Mouse (Mus musculus) lung, postnatal 0 days (tissue): Measurements from ENCODE around the gene Anxa5. TPM values are rescaled to one million over a fixed set of nuclear protein-coding genes. Genes with fewer than 3 reads are reported as not detected.

ENCODE experiments used
- ATAC-seq: fragments of 200-750 bp; cut with Nextera tagmentation; 2 replicates; pipeline ENCODE4 v1.8.0; 2017; ENCODE audit warnings: moderate library complexity
- DNase-seq: peaks from one replicate; pipeline ENCODE4 v3.0.0-alpha.2; 2016; ENCODE audit warnings: low spot score
- H3K27ac ChIP-seq: fragments of 300-500 bp; sonication (generic); 2 replicates; pipeline ENCODE4 v1.5.1; 2014; ENCODE audit warnings: antibody characterized with exemption, mild to moderate bottlenecking, low read length, mixed read lengths
- H3K27me3 ChIP-seq: fragments of 300-500 bp; sonication (generic); replicated peaks from 2 replicates; pipeline ENCODE4 v1.6.1; 2014; ENCODE audit warnings: low read length, mixed read lengths; ENCODE audit not compliant: insufficient read depth
- H3K36me3 ChIP-seq: fragments of 300-500 bp; sonication (generic); 2 replicates; pipeline ENCODE4 v1.6.1; 2014; ENCODE audit warnings: low read length, mixed read lengths; ENCODE audit not compliant: insufficient read depth
- H3K4me1 ChIP-seq: fragments of 300-500 bp; sonication (generic); 2 replicates; pipeline ENCODE4 v1.6.1; 2014; ENCODE audit warnings: antibody characterized with exemption, low read depth, low read length, mixed read lengths; ENCODE audit not compliant: insufficient read depth
- H3K4me2 ChIP-seq: fragments of 300-500 bp; sonication (generic); replicated peaks from 2 replicates; pipeline ENCODE4 v1.6.1; 2014; ENCODE audit warnings: low read depth, mild to moderate bottlenecking, low read length, moderate library complexity, mixed read lengths
- H3K4me3 ChIP-seq: fragments of 300-500 bp; sonication (generic); 2 replicates; pipeline ENCODE4 v1.5.1; 2014; ENCODE audit warnings: low read depth, low read length
- H3K9ac ChIP-seq: fragments of 300-500 bp; sonication (generic); replicated peaks from 2 replicates; pipeline ENCODE4 v1.6.1; 2014; ENCODE audit warnings: low read depth, mild to moderate bottlenecking
- H3K9me3 ChIP-seq: fragments of 300-500 bp; sonication (generic); 2 replicates; pipeline ENCODE4 v1.6.1; 2016; ENCODE audit warnings: low read length, mixed read lengths
- CTCF ChIP-seq: IDR thresholded peaks from 2 replicates; pipeline ENCODE4 v1.5.1; 2016; ENCODE audit warnings: antibody characterized with exemption, mild to moderate bottlenecking
- EP300 ChIP-seq: IDR thresholded peaks from 2 replicates; pipeline ENCODE4 v1.6.1; 2016; ENCODE audit warnings: antibody characterized with exemption, mild to moderate bottlenecking, control low read depth
- WGBS: fragments of 180-500 bp; shearing (Covaris S2); extraction: QIAGEN DNeasy Blood & Tissue Kit; methylation state at CpG from one replicate; pipeline ENCODE4 v1.1.7; 2014; 5-methylcytosine and 5-hydroxymethylcytosine counted together
- polyA plus RNA-seq: library from polyadenylated mRNA; unstranded; fragments of >200 nt; fragmentation: Nextera tagmentation; extraction: Ambion mirVana; gene quantifications from 2 replicates; pipeline ENCODE4 v1.2.1, GENCODE M21; 2015

Anxa5 gene
- polyA plus RNA-seq, 1 experiment from 2014 or later: 449 TPM

DNA sequence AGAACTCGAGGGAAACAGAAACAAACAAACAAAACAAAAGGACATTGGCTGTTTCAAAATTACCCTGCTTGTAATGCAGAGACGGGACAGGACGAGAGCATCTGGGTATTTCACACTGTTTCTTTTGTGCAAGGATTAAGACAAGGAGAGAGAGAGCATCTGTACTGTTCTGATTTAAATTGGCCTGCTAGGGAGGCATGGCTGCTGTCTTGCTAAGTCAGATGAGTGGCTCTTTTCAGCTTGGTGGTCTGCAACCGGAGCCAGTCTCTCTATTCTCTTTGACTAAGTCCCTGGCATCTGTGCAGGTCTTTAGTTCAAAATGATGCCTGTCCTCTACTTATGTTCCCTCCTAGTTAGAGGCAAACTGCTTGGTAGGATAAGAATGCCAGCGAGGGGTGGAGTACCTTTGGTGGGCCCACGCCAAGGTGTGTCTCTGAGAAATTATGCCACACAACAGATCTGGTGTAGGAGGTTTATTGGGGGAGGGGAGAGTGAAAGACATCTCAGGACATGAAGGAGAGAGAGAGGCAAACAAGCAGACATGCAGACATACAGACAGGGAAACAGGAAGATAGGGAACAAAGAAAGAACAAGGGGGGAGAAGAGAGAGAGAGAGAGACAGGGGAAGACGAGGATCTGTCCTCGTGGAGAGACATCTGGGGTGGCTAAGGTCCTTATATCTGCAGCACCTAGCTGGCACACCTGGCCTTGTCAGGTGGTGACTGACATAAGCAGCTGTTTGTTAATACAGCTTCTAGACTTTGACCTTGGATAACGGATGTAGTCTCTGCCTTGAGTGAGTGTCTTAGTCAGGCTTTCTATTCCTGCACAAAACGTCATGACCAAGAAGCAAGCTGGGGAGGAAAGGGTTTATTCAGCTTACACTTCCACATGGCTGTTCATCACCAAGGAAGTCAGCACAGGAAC, 30.4 kb upstream of the Anxa5 start:
- TF ChIP-seq CTCF (no peak), EP300 (no peak)
- Histone ChIP-seq H3K9ac (no peak overlapping the region), H3K4me3 (no peak overlapping the region), H3K27ac (no peak overlapping the region), H3K9me3 (no peaks in the 10 kb centered on the region), H3K4me1 (no peaks in the 10 kb centered on the region), H3K36me3 (no peaks in the 10 kb centered on the region), H3K27me3 (no peaks in the 10 kb centered on the region), H3K4me2 (no peak overlapping the region)
- 62% methylated on average over 10 of the region's 10 CpGs for WGBS
- DNase-seq (no peak), ATAC-seq (no peak)

DNA sequence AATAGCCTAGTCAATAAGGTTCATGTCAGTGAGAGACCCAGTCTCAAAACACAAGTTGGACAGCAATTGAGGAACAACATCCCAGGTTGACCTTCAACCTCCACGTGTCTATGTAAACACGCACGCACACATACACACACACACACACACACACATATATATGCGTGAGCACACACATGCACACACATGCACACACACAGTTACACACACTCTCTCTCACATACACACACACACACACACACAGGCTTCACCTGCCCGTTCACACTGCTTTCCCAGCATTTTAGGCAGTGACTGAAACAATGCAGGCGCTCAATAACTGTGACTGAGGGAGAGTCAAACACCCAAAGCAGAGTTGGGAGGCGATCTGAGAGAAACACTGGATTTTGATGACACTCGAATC, 29.6 kb upstream of the Anxa5 start:
- Histone ChIP-seq H3K9ac (no peak overlapping the region), H3K4me3 (no peak overlapping the region), H3K27me3 (no peaks in the 10 kb centered on the region), H3K27ac (no peak overlapping the region), H3K4me1 (no peaks in the 10 kb centered on the region), H3K36me3 (no peaks in the 10 kb centered on the region), H3K9me3 (no peaks in the 10 kb centered on the region), H3K4me2 (no peak overlapping the region)
- no peak for TF ChIP-seq CTCF
- no peak for TF ChIP-seq EP300
- WGBS: 76% methylated on average over 8 of the region's 8 CpGs
- ATAC-seq (no peak), DNase-seq (no peak)

DNA sequence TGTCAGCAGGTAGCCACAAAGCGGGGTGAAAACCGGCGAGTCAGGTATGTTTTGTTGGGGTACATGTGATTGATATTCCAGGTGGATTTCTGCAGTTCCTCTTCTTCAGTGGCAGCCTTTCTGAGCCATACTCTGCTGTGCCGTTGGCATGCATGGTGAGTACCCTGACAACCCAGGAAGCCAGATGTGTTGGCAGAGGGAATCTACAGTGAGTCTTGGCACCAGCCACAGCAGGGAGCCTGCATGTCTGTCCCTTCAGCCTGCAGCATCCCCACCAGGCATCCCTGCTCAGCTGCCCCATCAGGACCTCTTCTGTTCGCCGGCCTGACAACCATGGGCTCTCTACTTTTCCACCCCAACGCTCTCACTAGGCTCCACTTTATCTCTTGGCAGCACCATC, 25.9 kb upstream of the Anxa5 start:
- H3K27ac ChIP-seq: no peak overlapping the region
- no peaks in the 10 kb centered on the region for H3K9me3 ChIP-seq
- ATAC-seq: no peak
- H3K4me1 ChIP-seq: no peaks in the 10 kb centered on the region
- H3K27me3 ChIP-seq: no peaks in the 10 kb centered on the region
- TF ChIP-seq EP300 (no peak), CTCF (no peak)
- H3K9ac ChIP-seq: no peak overlapping the region
- H3K4me2 ChIP-seq: no peak overlapping the region
- DNase-seq: no peak
- no peaks in the 10 kb centered on the region for H3K36me3 ChIP-seq
- no peak overlapping the region for H3K4me3 ChIP-seq
- WGBS: 68% methylated on average over 7 of the region's 7 CpGs

DNA sequence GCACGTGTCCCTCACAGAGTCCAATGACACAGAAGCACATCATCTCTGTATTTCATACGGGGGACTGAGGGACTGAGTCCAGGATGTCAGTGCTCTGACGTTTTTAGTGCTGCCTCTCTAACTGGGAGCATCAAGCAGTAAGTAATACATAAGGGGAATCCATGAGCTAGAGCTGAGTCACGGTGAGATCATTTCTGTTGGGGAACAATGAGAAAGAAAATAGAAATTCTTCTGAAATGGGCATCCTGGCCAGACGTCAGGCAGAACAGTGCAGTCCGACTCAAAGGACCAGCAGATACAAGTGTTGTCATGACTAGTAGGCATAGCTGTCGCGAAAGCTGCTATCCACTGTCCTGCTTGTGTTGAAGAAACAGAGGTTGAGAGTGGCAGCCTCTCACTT, 25.3 kb upstream of the Anxa5 start:
- Histone ChIP-seq H3K4me1 (no peaks in the 10 kb centered on the region), H3K27ac (no peak overlapping the region), H3K4me2 (no peak overlapping the region), H3K27me3 (no peaks in the 10 kb centered on the region), H3K9ac (no peak overlapping the region), H3K4me3 (no peak overlapping the region), H3K9me3 (no peaks in the 10 kb centered on the region), H3K36me3 (no peaks in the 10 kb centered on the region)
- no peak for TF ChIP-seq CTCF
- TF ChIP-seq EP300: no peak
- WGBS: 76% methylated on average over 8 of the region's 8 CpGs
- ATAC-seq (no peak), DNase-seq (no peak)

DNA sequence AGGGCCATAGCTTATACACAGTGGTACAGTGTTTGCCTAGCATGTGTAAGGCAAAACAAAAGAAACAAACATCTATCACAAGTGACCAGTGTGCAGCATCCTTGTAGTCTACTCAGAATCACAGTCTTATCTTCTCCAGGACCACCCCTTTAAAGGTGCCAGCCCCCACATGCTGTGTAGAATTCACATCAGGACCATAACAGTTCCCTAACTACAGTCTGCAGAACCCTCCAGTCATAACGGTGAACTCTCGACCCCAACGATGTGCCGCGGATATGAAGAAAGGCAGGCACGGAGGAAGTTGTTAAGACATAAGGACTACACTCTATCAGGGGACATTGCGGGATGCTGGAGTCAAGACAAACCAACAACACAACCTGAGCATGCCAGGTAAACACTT, 23.7 kb upstream of the Anxa5 start:
- TF ChIP-seq EP300 (no peak), CTCF (no peak)
- DNase-seq: no peak
- H3K9me3 ChIP-seq: no peaks in the 10 kb centered on the region
- 83% methylated on average over 7 of the region's 7 CpGs for WGBS
- no peak overlapping the region for H3K4me3 ChIP-seq
- no peak overlapping the region for H3K9ac ChIP-seq
- H3K36me3 ChIP-seq: no peaks in the 10 kb centered on the region
- no peak for ATAC-seq
- H3K27me3 ChIP-seq: no peaks in the 10 kb centered on the region
- H3K4me2 ChIP-seq: no peak overlapping the region
- H3K27ac ChIP-seq: no peak overlapping the region
- H3K4me1 ChIP-seq: no peaks in the 10 kb centered on the region

DNA sequence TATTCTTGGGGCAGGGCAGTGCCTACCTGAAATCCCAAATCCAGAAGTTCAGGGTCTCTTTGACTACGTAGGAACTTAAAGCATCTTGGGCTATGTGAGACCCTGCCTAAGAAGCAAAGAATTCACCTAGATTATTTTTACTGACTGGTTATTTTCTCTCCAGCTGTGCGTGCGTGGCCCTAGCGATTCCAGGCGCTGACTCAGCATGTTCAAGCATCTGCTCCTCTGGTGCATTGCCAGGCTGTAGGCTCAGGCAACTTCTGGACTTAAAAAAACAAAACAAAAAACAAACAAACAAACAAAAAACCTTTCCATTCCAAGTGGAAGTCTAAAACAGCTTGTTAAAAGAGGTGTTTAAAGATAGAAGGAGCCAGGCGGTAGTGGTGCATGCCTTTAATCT, 22.5 kb upstream of the Anxa5 start:
- WGBS: 77% methylated on average over 6 of the region's 6 CpGs
- ATAC-seq: no peak
- H3K27ac ChIP-seq: no peak overlapping the region

More for the DNA sequence above, 22.5 kb upstream of the Anxa5 start:
- Histone ChIP-seq H3K27me3 (no peaks in the 10 kb centered on the region), H3K36me3 (no peaks in the 10 kb centered on the region), H3K4me2 (no peak overlapping the region), H3K9me3 (no peaks in the 10 kb centered on the region), H3K9ac (no peak overlapping the region), H3K4me3 (no peak overlapping the region), H3K4me1 (no peaks in the 10 kb centered on the region)
- no peak for DNase-seq
- no peak for TF ChIP-seq CTCF
- TF ChIP-seq EP300: no peak
